Mouse (Mus musculus): ENCODE results near the gene Chst3. TPM values are rescaled to one million over a fixed set of nuclear protein-coding genes. Genes with fewer than 3 reads are reported as not detected.
"Not testable (repeated sequence)": the region's sequence is repeated elsewhere in the genome, so short reads cannot be mapped to it uniquely, and the experiment has no call there.

Gene Chst3
- polyA plus RNA-seq, 1 experiment from 2014 or later: 0.62 TPM

- Histone ChIP-seq H3K4me3 (no peak overlapping the region), H3K9ac (no peak overlapping the region), H3K27me3 (peaks cover 12% of the 10 kb centered on the region), H3K9me3 (replicated peaks) (no peaks in the 10 kb centered on the region), H3K4me1 (replicated peaks) (no peaks in the 10 kb centered on the region), H3K27ac (no peak overlapping the region), H3K36me3 (no peaks in the 10 kb centered on the region), H3K4me2 (no peak overlapping the region)
- 60% methylated on average over 6 of the region's 6 CpGs for WGBS
- no peak for ATAC-seq (replicated peaks; ENCODE audit: insufficient number of reproducible peaks, insufficient read depth, low FRiP score, low read depth)
Observed at GRCm38 (mm10) chr10:60151107-60151663, 67.9 kb downstream of the Chst3 start.

DNA sequence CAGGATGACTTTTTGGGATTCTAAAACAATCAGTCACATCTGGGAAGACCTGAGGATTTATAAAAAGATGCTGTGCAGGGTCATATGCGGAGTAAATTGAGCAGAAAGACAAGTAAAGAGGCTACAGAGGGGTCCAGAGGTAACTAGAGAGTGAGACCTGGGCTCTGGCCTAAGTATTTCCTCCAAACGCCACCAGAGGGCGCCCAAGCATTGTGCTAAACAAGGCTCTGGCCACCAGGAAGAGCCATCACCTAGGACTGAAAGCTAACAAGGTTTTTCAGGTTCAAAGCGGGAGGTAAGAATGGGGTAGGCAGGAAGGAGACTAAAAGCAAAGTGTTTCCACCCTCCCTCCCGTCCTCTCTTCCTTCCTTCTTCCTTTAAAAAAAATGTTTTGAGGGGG lies 71.0 kb downstream of the Chst3 start:
- no peak overlapping the region for H3K4me2 ChIP-seq
- H3K4me3 ChIP-seq: no peak overlapping the region
- H3K36me3 ChIP-seq: no peaks in the 10 kb centered on the region
- no peak overlapping the region for H3K9ac ChIP-seq
- H3K9me3 ChIP-seq (replicated peaks): no peaks in the 10 kb centered on the region
- ATAC-seq (replicated peaks; ENCODE audit: insufficient number of reproducible peaks, insufficient read depth, low FRiP score, low read depth): 0 out of 2 replicates have a peak, but pooled peaks have one; percentile 51
- H3K27ac ChIP-seq: no peak overlapping the region
- H3K27me3 ChIP-seq: peaks cover 17% of the 10 kb centered on the region
- no peaks in the 10 kb centered on the region for H3K4me1 ChIP-seq (replicated peaks)
- WGBS: 2% methylated on average over 5 of the region's 5 CpGs

DNA sequence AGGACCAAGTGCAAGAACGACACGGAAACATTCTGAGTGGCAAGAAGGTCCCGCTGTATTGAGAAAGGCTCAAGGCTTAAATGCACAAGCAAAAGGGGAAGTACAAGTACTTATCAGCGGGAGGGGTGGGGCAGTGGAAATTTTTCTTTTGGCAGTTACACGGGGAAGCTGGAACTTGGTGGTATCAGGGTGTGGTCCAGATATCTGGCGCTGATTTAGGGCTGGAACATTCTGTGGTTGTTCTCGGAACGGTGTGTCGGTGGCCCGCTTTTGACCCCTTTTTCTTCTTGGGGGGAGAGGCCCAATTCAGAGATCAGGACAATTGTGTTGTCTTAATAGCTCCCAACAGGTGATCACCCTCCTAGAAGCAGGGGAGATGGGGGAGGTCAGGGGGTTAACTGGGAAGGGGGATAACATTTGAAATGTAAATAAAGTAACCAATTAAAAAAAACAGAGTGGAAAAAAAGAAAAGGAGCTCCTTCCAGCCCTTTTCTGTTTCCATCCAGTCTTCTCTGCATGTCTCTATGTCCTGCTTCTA lies 71.5 kb downstream of the Chst3 start:
- not testable (repeated sequence) for H3K9ac ChIP-seq; H3K36me3 ChIP-seq; H3K27ac ChIP-seq; H3K4me3 ChIP-seq; H3K9me3 ChIP-seq (replicated peaks); H3K4me1 ChIP-seq (replicated peaks); H3K4me2 ChIP-seq; ATAC-seq (replicated peaks; ENCODE audit: insufficient number of reproducible peaks, insufficient read depth, low FRiP score, low read depth)
- peaks cover 14% of the 10 kb centered on the region for H3K27me3 ChIP-seq
- 46% methylated on average over 10 of the region's 10 CpGs for WGBS

GRCm38 (mm10) chr10:60141656-60142160 lies 77.4 kb downstream of the Chst3 start:
- WGBS: 93% methylated on average over 3 of the region's 3 CpGs
- ATAC-seq (replicated peaks; ENCODE audit: insufficient number of reproducible peaks, insufficient read depth, low FRiP score, low read depth): no peak
- no peak overlapping the region for H3K27ac ChIP-seq

DNA sequence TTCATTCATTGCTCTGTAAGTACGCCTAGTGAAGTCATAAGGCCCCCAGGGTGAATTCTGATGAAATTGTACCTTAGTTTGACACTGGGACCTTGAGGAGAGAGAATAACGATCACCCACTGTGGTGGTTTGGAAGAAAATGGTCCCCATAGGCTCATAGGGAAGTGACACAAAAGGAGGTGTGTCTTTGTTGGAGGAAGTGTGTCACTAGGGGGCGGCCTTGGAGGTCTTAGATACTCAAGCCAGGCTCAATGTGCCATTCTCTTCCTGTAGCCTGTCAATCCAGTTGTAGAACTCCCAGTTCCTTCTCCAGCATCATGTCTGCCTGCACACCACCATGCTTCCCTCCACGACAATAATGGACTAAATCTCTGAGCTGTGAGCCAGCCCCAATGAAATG lies 78.3 kb downstream of the Chst3 start:
- Histone ChIP-seq H3K9ac (no peak overlapping the region), H3K4me2 (no peak overlapping the region), H3K4me3 (no peak overlapping the region), H3K36me3 (no peaks in the 10 kb centered on the region), H3K27ac (no peak overlapping the region), H3K4me1 (replicated peaks) (peaks cover 3% of the 10 kb centered on the region; the same call in 1 of the 2 replicates), H3K27me3 (0 out of 2 replicates have a peak, but pooled peaks cover 3% of the 10 kb centered on the region), H3K9me3 (replicated peaks) (no peaks in the 10 kb centered on the region)
- ATAC-seq (replicated peaks; ENCODE audit: insufficient number of reproducible peaks, insufficient read depth, low FRiP score, low read depth): no peak
- 91% methylated on average over 4 of the region's 4 CpGs for WGBS

More at GRCm38 (mm10) chr10:60141656-60142160, 77.4 kb downstream of the Chst3 start:
- peaks cover 8% of the 10 kb centered on the region for H3K27me3 ChIP-seq
- H3K36me3 ChIP-seq: no peaks in the 10 kb centered on the region
- no peaks in the 10 kb centered on the region for H3K9me3 ChIP-seq (replicated peaks)
- H3K4me3 ChIP-seq: no peak overlapping the region
- no peak overlapping the region for H3K9ac ChIP-seq
- H3K4me2 ChIP-seq: no peak overlapping the region
- peaks cover 3% of the 10 kb centered on the region; the same call in 1 of the 2 replicates for H3K4me1 ChIP-seq (replicated peaks)

- 87% methylated on average over 5 of the region's 5 CpGs for WGBS
- H3K4me2 ChIP-seq: no peak overlapping the region
- no peak for ATAC-seq (replicated peaks; ENCODE audit: insufficient number of reproducible peaks, insufficient read depth, low FRiP score, low read depth)
Observed at GRCm38 (mm10) chr10:60138680-60139079, 80.4 kb downstream of the Chst3 start.

DNA sequence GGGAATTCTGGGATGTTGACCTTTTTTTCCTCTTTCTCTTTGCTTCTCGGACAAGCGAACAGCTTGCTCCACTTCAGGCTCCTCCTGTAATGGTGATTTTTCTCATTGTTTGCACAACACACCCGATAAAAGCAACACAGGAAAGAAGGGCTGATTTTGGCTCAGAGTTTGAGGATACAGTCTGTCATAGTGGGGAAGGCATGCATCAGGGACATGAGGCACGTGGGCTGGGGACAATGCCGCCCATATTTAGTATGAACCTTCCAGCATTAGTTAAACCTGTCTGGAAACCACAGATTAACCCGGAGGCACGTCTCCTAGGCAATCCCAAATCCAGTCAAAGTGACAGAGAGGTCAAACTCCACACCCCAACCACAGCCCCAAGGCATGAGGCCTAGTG lies 82.1 kb downstream of the Chst3 start:
- Histone ChIP-seq H3K4me1 (replicated peaks) (peaks cover 11% of the 10 kb centered on the region), H3K36me3 (no peaks in the 10 kb centered on the region), H3K4me3 (no peak overlapping the region), H3K4me2 (no peak overlapping the region), H3K9ac (no peak overlapping the region), H3K27ac (peak overlapping the region; percentile 15; the same call in 1 of the 2 replicates), H3K9me3 (replicated peaks) (no peaks in the 10 kb centered on the region), H3K27me3 (peaks cover 20% of the 10 kb centered on the region)
- no peak for ATAC-seq (replicated peaks; ENCODE audit: insufficient number of reproducible peaks, insufficient read depth, low FRiP score, low read depth)
- 73% methylated on average over 7 of the region's 7 CpGs for WGBS

More at GRCm38 (mm10) chr10:60138680-60139079, 80.4 kb downstream of the Chst3 start:
- Histone ChIP-seq H3K4me3 (no peak overlapping the region), H3K9ac (no peak overlapping the region), H3K27me3 (peaks cover 8% of the 10 kb centered on the region), H3K4me1 (replicated peaks) (peaks cover 9% of the 10 kb centered on the region), H3K36me3 (no peaks in the 10 kb centered on the region), H3K9me3 (replicated peaks) (no peaks in the 10 kb centered on the region), H3K27ac (no peak overlapping the region)

DNA sequence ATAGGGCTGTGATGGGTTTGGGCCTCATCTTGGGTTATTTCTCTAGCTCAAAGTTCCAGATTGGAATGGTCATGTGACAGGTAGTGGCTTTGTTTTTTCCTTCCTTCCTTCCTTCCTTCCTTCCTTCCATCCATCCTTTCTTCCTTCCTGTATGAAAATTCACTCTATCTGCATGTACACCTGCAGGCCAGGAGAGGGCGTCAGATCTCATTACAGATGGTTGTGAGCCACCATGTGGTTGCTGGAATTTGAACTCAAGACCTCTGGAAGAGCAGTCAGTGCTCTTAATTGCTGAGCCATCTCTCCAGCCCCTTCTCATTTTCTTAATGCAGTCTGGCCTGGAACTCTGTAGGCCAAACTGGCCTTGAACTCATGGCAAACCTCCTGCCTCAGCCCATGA lies 83.0 kb downstream of the Chst3 start:
- H3K9ac ChIP-seq; H3K27ac ChIP-seq; ATAC-seq (replicated peaks; ENCODE audit: insufficient number of reproducible peaks, insufficient read depth, low FRiP score, low read depth); H3K36me3 ChIP-seq; H3K4me2 ChIP-seq; H3K4me3 ChIP-seq; H3K9me3 ChIP-seq (replicated peaks): not testable (repeated sequence)
- peaks cover 24% of the 10 kb centered on the region for H3K27me3 ChIP-seq
- WGBS: 29% methylated on average over 1 of the region's 1 CpGs
- peaks cover 11% of the 10 kb centered on the region for H3K4me1 ChIP-seq (replicated peaks)

DNA sequence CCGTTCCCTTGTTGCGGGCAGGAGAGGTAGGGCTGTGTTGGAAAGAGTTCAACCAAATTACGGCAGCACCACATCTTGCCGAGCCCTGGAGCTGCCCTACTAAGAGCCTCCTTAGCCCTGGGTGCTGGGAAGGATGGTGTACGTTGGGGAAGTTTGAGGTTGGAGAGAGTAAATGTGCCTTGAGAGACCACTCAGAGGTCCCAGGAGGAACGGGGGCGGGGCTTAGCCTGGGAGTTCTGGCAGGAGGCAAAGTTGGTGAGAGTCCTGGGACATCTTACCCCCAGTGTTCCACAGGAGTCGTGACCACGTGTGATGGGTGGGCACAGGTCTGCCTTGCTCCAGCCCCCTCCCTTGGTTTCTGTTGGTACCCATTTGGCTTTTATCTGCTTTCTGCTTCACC lies 84.9 kb downstream of the Chst3 start:
- Histone ChIP-seq H3K27me3 (peaks cover 27% of the 10 kb centered on the region), H3K4me2 (no peak overlapping the region), H3K4me3 (no peak overlapping the region), H3K9me3 (replicated peaks) (no peaks in the 10 kb centered on the region), H3K4me1 (replicated peaks) (peaks cover 11% of the 10 kb centered on the region), H3K36me3 (no peaks in the 10 kb centered on the region), H3K27ac (no peak overlapping the region), H3K9ac (no peak overlapping the region)
- ATAC-seq (replicated peaks; ENCODE audit: insufficient number of reproducible peaks, insufficient read depth, low FRiP score, low read depth): no peak
- WGBS: 43% methylated on average over 9 of the region's 9 CpGs

- Histone ChIP-seq H3K27ac (no peak overlapping the region), H3K4me1 (replicated peaks) (peaks cover 11% of the 10 kb centered on the region), H3K9ac (no peak overlapping the region), H3K4me3 (no peak overlapping the region), H3K36me3 (no peaks in the 10 kb centered on the region), H3K27me3 (peaks cover 28% of the 10 kb centered on the region), H3K4me2 (no peak overlapping the region), H3K9me3 (replicated peaks) (no peaks in the 10 kb centered on the region)
- WGBS: 24% methylated on average over 6 of the region's 6 CpGs
- ATAC-seq (replicated peaks; ENCODE audit: insufficient number of reproducible peaks, insufficient read depth, low FRiP score, low read depth): no peak
Observed at GRCm38 (mm10) chr10:60133501-60133900, 85.6 kb downstream of the Chst3 start.

Data from heart, embryonic 15.5 days (tissue).